Mouse (Mus musculus) ES-E14 (cell line): ENCODE data around the gene Ergic2.

Source experiments
- CHD2 ChIP-seq: IDR thresholded peaks from 2 replicates; pipeline ENCODE4 v1.6.1; 2014; ENCODE audit warnings: mild to moderate bottlenecking, low read depth, low read length, inconsistent platforms
- MAFK ChIP-seq: IDR thresholded peaks from 2 replicates; pipeline ENCODE4 v1.6.1; 2014; ENCODE audit warnings: mild to moderate bottlenecking, low read depth, low read length, inconsistent platforms; ENCODE audit not compliant: insufficient read depth
- ZC3H11A ChIP-seq: IDR thresholded peaks from 2 replicates; pipeline ENCODE4 v1.6.1; 2012; ENCODE audit warnings: low read depth, mild to moderate bottlenecking, inconsistent platforms, low read length, borderline replicate concordance

DNA sequence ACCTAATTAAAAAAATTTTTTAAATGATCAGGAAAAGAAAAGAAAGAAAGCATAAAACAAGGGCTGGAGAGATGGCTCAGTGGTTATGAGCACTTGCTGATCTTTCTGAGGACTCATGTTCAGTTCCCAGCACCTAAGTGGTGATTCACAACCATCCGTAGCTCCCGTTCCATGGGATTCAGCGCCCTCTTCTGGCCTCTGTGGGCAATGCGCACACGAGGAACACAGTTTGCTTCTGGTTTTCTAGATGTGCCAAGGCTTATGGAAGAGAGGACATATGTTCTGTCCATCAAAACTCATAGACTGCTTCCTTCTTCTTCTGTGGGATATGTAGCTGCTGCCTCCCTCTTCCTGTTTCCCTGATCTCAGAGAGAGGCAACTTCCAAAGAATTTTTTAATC lies 70.3 kb downstream of the Ergic2 start:
- TF ChIP-seq MAFK (no peak), ZC3H11A (no peak), CHD2 (no peak)
